Mouse (Mus musculus) skeletal muscle tissue, adult 2 months (tissue): ENCODE results near the gene Abcb8.

ENCODE experiments used
- DNase-seq: peaks from one replicate; pipeline ENCODE4 v3.0.0-alpha.2; 2012; ENCODE audit warnings: low read depth, low spot score

The Abcb8 gene

DNA sequence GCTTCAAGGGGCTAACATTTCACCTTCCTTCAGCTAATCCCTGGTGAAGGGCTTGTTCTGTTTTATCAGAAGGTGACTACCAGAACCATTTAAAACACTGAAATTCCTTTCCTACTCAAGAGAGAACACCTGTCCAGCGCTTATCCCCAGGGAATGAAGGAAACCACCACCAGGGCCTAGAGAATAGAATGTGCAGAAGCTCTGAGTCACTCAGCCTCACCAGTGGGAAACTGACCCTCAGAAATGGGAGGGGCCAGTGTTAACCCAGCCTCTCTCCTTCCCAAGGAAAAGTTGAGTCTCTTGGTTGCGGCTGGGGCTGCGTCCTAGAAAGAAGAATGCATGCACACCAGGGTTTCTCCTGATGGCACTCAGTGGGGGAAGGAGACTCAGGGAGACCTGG lies 61.6 kb downstream of the Abcb8 start:
- no peak for DNase-seq

DNA sequence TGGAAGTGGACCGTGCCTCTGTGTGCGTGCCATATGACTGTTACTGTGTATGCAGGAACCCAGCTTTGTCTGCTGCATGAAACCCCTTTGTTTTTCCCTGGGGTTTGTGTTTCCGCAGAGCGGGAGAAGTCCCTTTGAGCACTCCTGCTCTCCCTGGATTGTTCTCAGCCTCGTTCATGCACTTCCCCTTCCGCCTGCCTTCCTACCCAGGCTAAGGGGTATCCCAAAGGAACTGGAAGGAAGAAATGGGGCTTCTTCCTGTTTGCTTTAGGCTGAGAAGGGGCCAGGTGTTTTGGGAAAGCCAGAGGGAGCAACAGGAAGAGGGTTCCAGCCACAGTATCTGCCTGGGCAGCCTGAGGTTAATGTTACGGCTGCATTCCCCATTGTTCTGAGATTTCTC lies 62.1 kb downstream of the Abcb8 start:
- no peak for DNase-seq
